Mouse (Mus musculus): ENCODE measurements at regions not wholly inside any gene's neighbourhood (a gene's known extent, or its start where the extent isn't known, plus 50 kb on each side); places are given as distances from the start of the nearest gene placed in this dataset.

DNA sequence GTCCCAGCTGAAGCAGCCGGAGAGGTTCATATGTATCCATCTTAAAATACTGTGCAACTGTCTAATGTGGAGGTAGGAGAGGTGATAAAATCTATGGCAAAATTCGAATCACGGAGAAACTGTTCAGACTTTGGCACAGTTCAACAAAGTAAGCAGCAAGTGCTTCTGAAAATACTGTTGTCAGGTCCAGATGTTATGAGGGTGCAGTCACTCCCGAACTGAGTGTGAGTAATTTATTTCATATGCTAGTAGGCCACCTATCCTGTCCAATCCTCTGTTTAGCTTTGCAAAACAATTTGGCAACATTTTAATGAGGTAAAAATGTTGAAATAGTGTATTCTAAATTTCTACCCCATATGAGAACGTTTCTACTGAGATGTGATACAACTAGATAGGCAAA, 90.1 kb upstream of the Zfp770 start:
- TF ChIP-seq CTCF (IDR thresholded peaks at IDR 0.05; ENCODE audit: low read depth), result no peak
- TF ChIP-seq EP300 (IDR thresholded peaks at IDR 0.05; ENCODE audit: low read depth), result no peak

All from heart, postnatal 0 days (tissue).